Mouse (Mus musculus) forebrain, embryonic 12.5 days (tissue): ENCODE results near the gene Gm28102. TPM values are rescaled to one million over a fixed set of nuclear protein-coding genes. Genes with fewer than 3 reads are reported as not detected.
"Not testable (repeated sequence)": the region's sequence is repeated elsewhere in the genome, so short reads cannot be mapped to it uniquely, and the experiment has no call there.

Source experiments
- ATAC-seq: fragments of 200-750 bp; cut with Nextera tagmentation; 2 replicates; pipeline ENCODE4 v1.8.0; 2017; ENCODE audit warnings: moderate TSS enrichment; ENCODE audit not compliant: low FRiP score
- H3K27ac ChIP-seq: fragments of 300-500 bp; sonication (generic); 2 replicates; pipeline ENCODE4 v1.5.1; 2016; ENCODE audit warnings: mild to moderate bottlenecking
- H3K27me3 ChIP-seq: fragments of 300-500 bp; sonication (generic); 2 replicates; pipeline ENCODE4 v1.6.1; 2016; ENCODE audit warnings: mild to moderate bottlenecking
- H3K36me3 ChIP-seq: fragments of 300-500 bp; sonication (generic); replicated peaks from 2 replicates; pipeline ENCODE4 v1.6.1; 2016; ENCODE audit warnings: mild to moderate bottlenecking
- H3K4me1 ChIP-seq: fragments of 300-500 bp; sonication (generic); 2 replicates; pipeline ENCODE4 v1.6.1; 2016
- H3K4me2 ChIP-seq: fragments of 300-500 bp; sonication (generic); 2 replicates; pipeline ENCODE4 v1.6.1; 2016; ENCODE audit warnings: mild to moderate bottlenecking, moderate library complexity
- H3K4me3 ChIP-seq: fragments of 300-500 bp; sonication (generic); replicated peaks from 2 replicates; pipeline ENCODE4 v1.5.1; 2016; ENCODE audit warnings: mild to moderate bottlenecking
- H3K9ac ChIP-seq: fragments of 300-500 bp; sonication (generic); 2 replicates; pipeline ENCODE4 v1.6.1; 2016; ENCODE audit warnings: mild to moderate bottlenecking
- H3K9me3 ChIP-seq: fragments of 300-500 bp; sonication (generic); 2 replicates; pipeline ENCODE4 v1.6.1; 2016
- WGBS: fragments of 180-500 bp; shearing (Covaris S2); methylation state at CpG from one replicate; pipeline ENCODE4 v1.1.7; 2016; 5-methylcytosine and 5-hydroxymethylcytosine counted together
- polyA plus RNA-seq: library from polyadenylated mRNA; unstranded; fragments of >200 nt; fragmentation: Nextera tagmentation; extraction: Ambion mirVana; gene quantifications from 2 replicates; pipeline ENCODE4 v1.2.1, GENCODE M21; 2016

Gene Gm28102
- polyA plus RNA-seq, result not detected in 2 replicates

- not testable (repeated sequence) for H3K4me1 ChIP-seq, H3K27ac ChIP-seq, H3K9me3 ChIP-seq, H3K27me3 ChIP-seq, H3K36me3 ChIP-seq, H3K9ac ChIP-seq, ATAC-seq, H3K4me2 ChIP-seq, H3K4me3 ChIP-seq
- WGBS, result no CpG with 5 or more reads among the region's 7 CpGs
Observed at GRCm38 (mm10) chrY:88053015-88053414, at the start of gene Gm28102. TSS of gene Gm28102 (plus strand) at chrY:88053315.
